Mouse (Mus musculus): ENCODE measurements around the gene Col26a1.
A peak's percentile ranks its signal among the peaks of the same experiment; 100 is the strongest.

DNA sequence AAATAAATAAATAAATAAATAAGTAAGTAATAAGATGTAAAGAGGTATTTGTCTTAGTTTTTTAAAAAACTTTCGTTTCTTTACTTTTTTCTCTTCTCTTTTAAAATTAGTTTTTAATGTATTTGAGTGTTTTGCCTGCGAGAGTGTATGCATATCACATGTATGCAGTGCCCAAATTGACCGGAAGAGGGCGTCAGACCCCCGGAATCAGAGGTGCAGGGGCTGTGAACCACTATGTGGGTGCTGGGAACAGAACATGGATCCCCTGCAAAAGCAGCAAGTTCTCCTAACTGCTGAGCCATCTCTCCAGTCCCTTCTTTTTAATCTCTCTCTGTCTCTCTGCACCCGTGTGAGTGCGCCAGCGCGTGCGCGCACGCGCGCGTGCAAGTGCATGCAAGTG is 89.2 kb downstream of the Col26a1 start:
- peak; percentile 81 for TF ChIP-seq CTCF (conservative IDR thresholded peaks at IDR 0.05; ENCODE audit: low read length)
- TF ChIP-seq NANOG (IDR thresholded peaks at IDR 0.05; ENCODE audit: borderline replicate concordance, low read length) = no peak
- TF ChIP-seq POU5F1 (IDR thresholded peaks at IDR 0.05; ENCODE audit: borderline replicate concordance, low read length) = no peak

All from E14TG2a.4 (cell line).